Mouse (Mus musculus): ENCODE results near the gene Mpped2.
A peak's percentile ranks its signal among the peaks of the same experiment; 100 is the strongest.

Mpped2 gene

DNA sequence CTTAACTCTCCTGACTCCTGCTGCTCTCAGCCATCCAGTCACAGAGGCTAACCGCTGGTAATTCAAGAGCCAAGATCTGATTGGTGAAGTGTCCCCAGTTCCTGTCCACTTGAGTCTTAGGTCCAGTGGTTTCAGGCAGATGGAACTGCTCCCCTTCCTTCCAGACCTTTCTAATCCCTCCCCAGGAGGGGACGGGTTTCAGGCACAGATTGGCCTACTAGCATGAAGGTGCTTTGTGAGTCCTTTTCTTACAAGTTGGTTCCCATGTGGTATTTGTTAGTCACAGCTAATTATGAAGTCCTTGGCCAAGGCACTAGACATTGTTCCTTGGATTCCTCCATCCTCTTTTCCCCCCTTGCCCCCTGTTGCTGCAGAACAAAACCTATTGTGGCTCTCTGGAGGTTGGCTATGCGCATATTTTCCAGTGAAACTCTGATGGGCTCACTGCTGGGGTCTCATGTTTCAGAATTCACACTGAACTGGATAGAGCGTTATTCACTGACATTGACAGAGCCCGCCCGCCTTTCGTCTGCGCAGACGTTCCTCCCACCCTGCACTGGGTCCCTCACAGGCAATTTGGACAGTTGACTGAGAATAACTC, 163.4 kb downstream of the Mpped2 start:
- no peak for DNase-seq (ENCODE audit: low spot score)

DNA sequence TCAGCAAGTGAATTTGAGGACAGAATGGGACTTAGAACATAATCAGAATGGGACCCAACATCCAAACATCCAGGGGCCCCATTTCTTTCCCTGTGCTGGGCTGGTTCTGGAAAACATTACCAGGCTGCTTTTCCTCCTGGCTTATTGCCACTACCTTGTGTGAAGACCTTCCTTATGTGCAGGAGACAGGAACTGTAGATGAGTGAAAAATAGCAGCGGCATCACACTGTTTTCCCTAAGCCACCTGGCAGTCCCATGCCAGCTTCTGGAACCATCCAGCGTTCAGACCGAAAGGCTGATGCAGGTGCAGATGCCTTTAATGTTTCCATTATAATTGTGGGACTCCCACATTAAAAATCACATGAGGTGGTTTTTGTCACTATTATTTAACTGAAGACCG, 164.2 kb downstream of the Mpped2 start:
- DNase-seq (ENCODE audit: low spot score), result no peak

DNA sequence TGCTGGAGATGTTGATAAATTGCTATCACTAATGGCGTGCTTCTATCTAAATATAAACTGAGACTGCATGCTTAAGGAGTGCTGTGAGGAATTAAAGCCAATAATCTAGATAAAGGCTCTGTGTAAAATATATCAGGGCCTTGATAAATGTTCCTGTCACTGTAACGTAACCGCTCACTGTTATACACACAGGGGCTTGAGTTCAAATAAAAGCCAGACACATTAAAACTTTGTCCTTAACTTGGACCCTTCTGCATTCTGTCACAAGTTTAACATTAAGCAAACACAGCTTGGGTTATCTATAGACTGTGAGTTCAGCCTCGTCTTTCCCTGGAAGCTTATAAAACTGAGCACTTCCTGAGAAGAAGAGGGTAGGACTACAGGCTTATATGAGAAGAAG, 164.6 kb downstream of the Mpped2 start:
- no peak for DNase-seq (ENCODE audit: low spot score)

DNA sequence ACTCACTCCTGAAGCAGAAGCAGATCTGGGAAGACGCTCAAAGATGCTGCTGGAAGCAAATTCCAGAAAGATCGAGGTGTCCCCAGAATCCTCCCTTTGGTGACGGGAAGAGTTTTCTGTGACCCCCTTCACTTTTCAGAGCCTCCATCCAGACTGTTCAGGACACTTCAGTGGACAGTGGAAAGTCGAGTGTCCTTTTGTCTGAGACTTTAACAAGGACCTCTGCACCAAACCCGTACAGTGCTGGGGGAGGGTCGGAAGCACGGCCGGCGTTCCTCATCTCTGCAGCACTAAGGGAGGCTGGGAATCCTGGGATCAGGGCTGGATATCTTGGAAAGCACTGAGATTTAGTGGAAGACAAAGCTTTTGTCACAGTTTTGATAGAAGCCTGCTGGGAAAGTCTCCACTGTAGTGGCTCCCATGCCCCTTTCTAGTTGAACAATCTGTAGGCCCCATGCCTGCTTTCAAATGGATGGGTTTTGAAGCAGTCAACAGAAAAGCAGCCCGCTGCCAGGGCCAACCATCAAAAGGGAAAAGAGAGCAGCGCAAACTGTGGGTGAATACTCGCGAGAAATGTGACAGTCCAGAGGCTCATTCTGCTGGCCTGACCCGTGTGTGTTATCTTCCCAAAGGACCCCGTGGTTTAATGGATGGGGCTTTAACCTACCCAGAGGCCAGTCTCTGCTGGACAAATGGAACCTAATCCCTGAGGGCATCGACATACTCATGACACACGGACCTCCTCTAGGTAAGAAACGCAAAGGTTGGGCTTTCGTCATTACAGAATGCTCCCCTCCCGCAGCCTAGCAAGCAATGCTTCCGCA, 168.0 kb downstream of the Mpped2 start:
- DNase-seq (ENCODE audit: low spot score), result no peak

DNA sequence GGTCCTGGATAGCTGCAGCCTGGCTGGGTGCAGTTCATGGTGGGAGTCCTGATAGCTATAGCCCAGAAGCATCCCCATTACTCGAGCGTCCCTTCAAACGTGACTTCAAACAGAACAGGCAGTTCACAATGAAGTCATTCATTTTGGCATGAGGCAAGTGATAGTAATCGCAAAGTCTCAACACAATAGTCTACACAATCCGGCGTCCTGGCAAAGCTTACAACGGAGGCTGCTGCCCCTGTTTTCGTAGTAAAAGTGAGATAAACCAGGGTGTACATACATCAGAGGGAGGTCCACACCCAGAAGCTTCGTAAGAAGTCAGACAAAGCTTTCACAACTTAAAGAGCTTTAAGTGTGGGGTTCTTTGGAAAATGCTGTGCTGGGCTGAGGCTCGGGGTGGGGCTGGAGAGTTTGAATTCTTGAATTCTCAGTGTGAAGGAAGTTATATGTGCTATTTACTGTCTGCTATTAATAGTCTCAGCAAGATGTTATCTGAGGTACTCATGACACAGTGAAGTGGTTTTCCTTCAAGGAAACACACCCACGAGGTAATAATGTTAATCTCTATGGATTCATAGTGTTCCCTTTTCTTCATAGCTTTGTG, 170.1 kb downstream of the Mpped2 start:
- peak; percentile 77 for DNase-seq (ENCODE audit: low spot score)

DNA sequence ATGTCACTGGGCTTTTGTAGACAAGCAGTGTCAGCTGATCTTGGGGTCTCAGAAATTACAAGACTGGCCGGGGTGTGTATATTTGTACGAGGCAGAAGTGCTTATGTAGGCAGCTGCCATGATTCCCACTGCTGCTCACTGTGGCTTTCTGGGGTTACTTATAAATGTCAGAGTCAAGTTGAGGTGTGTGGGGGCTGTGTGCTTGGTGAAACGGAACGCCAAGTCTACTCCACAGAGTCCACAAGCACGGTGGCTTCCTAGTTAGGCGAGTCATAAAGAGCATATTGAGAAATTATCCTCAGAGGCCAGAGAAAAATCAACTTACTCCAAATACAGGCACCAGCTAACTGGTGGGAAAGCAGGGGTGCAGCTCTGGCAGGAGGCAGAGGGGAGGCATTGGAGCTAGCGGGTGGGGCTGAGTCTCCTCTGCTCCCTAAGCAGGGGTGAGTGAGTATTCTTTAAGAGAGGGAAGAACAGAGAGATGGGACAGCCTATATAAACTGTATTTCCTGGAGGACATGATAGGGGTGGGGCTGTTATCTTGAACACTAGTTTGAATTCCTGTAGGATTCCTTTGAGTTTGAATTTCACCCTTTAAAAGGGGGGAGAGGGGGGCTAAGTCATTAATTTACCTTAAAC, 172.2 kb downstream of the Mpped2 start:
- DNase-seq (ENCODE audit: low spot score), result no peak

DNA sequence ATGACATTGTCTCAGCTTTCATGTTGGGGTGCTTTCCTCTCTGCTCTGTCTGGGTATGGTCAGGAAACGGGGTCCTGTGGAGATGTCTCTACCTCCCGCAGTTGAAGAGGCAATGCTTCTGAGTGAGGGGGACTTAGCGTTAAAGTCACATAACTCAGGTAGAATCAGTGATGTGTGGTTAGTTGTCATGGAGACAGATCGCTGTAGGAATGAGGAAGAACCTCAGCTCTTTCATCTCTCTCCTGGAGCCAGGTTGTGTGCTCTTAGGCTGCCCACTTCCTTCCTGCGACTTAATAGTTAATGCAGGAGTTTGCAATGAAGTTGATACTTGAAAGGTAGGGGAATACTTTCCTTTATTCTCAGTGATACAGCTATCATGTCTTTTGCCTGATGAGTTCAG, 173.2 kb downstream of the Mpped2 start:
- no peak for DNase-seq (ENCODE audit: low spot score)

DNA sequence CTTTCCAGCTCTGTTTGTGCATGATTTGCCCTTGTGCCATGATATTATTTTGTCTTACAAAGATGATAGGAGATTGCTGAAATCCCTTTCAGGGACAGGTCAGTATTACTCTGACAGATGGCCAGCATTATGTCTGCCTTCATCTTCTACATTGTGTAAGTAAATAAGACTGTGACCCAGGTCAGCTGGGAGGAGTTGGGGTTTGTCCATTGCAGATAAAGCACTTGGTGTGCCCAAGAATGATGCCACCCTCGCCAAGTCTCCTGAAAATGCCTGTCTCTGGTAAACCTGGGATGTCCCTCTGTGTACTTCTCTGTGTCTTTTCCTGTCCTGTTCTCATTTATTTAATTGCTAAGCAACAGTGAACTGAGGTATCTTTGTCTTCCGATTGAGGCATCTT, 177.8 kb downstream of the Mpped2 start:
- no peak for DNase-seq (ENCODE audit: low spot score)

DNA sequence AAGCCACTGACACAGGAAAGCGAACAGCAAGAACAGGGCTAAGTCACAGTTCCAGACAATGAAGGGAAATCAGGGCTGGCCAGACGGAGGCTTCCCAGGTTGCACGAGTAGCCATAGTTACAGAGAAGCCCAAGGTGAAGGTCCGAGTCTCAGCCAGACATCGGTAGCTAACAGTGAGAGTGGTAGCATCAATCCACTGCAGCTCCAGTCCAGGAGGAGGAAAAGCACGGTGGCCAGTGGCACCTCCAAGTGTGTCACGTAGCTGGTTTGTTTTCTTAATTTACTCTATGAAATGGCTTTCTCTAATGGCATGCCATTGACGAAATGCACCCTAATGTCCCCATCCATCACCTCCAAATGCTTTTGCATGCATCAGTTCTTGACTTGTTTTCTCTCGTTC, 180.1 kb downstream of the Mpped2 start:
- DNase-seq (ENCODE audit: low spot score), result no peak

DNA sequence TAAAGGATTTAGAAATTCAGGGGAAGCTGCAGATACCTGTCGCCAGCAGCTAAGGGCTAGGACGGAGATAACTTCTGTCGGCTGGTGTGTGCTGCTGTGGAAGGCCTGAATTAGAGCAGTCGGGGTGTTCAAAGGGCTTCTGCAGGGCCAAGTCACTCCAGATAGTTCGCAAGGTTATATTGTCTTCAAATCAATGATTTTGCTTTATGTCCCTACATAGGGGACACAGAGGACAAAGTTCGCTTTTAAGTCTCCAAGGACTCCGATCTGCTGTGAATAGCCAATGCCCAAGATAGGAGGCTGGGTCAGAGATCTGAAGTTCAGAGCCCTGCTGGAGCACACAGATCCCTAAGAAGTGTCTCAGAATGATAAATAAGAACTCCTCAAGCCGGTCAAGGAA, 190.3 kb downstream of the Mpped2 start:
- no peak for DNase-seq (ENCODE audit: low spot score)

DNA sequence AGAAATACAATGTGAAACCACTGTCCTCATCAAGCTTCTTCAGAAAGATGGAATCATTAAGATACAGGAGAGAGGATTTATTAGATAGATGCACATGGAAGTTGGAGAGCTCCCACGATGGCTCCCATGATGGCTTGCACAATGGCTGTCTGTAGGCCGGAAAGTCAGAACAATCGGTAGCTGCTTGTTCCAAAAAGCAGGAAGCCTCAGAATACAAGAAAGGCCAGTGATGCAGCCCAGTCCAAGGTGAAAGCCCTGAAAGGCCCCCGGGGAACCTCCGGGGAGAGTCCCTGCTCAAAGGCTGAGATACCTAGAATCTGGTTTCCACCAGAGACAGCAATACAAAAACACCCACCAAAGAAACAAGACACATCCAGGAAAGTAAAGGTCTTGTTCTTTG, 195.1 kb downstream of the Mpped2 start:
- DNase-seq (ENCODE audit: low spot score), result no peak

DNA sequence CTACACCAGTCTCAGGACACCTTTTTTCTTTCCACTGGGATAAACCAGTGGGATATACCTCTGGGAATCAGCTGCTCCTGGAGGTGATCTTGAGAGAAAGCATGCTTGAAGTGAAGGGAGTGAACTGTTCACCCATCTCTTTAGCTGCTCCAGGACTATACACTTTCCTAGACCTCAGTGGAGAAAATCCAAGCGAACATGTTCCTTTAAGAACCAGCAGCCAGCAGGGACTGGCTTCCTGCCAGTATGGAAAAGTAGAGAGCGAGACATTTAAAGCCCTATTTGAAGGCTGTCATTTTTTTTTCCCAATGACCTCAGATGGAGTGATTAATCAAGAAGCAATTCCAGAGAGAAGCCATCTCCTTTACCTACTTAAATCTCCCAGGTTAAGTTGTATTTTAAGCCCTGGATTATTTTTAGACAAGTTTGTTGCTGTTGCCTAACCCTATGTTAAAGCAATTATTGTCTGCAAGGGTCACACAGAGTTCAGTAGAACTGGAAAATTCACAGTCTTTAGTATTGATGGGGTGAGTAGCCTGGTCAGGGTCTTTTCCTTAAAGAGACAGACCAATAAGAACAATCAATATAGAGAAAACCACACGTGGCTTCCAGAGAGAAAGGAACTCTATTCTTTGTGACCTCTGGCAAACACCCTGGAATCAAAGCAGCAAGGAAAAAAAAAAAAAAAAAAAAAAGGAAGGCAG, 196.4 kb downstream of the Mpped2 start:
- DNase-seq (ENCODE audit: low spot score), result peak; percentile 71

DNA sequence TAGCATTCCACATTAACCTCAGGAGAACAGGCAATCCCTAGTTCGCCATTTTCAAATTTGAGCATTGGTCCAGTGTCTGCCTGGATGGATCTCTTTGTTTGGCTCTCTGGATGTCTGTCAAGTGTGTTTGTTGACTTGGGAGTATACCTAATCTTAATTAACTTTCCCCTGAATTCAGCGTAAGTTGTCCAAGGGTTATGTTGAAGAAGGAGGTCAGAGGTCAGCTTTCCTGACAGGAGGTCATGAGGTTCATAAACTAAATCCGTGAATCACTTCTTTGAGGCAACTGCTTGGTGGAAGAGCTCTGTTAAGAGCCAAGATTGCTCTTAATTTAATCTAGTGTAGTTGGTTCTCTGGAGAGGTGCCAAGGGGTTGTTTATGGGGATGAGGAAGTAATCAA, 200.3 kb downstream of the Mpped2 start:
- peak; percentile 10 for DNase-seq (ENCODE audit: low spot score)

DNA sequence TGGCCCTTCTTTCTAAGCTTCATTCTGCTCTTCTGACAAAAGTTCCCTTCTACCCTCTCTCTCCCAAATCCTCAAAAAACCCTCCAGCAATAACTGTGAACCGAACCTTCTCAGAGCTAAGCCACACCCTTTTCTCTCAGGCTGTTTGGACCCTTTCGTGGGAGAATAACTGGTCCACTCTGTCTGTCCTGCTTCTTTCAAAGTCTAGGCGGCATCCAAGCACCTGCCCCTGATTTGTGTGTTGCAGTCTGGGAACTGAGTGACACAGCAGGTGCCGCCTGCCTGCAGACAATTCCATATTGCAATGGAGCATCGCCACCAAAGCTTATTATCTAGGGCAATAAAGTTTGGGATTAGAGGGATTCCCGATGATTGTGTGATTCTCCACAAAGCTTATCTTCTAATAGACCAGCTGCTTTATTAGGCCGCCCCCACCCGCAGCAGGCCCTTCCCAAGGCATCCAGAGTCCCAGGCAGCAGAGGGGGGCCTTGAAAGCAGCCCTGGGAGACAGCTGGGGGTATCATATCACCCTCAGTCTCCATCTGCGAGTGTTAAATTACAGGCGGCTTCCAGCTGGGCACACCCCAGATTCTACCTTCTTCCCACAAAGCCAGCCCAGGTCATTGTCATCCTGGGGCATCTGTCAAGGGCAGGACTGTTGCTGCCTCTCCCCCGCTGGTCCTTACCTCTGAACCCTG, 202.4 kb downstream of the Mpped2 start:
- DNase-seq (ENCODE audit: low spot score), result no peak

DNA sequence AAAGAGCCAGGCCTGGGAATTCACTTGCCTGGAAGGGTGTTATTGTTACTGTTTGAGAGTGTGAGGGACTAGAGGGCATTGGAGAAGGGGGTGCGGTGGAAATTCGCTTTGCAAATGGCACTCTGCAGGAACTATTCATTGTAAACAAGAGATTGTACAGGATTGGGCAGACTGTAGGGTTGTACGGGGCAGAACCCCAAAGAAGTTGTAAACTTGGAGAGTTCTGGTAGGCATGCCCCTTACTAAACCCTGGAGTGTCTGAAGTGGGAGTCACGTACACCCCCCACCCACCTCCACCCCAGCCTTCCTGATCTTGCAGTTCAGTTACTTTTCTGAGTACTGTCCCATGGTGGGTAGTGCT, 202.9 kb downstream of the Mpped2 start:
- DNase-seq (ENCODE audit: low spot score), result no peak

DNA sequence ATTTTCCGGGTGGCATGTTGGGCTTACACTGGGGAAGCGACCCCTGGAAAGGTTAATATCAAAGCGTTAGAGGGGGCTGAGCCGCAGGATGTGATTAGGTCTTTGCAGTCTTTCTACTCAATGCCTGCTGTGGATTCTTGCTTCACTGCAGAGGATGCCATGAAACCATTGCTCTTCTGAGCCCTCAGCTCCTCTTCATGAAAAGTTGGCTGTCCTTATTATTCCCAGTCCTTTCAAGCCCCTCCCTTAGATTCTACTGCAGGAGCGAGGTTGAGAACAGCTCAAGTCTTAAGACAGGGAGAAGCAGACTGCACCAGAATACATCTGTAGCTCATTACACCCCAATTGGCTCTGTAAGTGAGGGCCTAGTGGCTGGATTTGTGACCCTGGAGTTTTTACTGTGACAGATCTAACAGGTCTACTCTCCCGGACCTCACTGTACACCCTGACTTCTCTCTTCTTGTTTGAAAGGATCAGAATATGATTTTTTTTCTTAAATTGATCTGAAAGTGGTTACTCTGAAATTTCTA, 218.9 kb downstream of the Mpped2 start:
- no peak for DNase-seq (ENCODE audit: low spot score)
